Mouse (Mus musculus) G1E (cell line): ENCODE measurements at regions not wholly inside any gene's neighbourhood (a gene's known extent, or its start where the extent isn't known, plus 50 kb on each side); places are given as distances from the start of the nearest gene placed in this dataset.

Experiments
- ATAC-seq: 2 replicates; pipeline ENCODE4 v1.8.0; 2016; ENCODE audit warnings: mild to moderate bottlenecking; ENCODE audit not compliant: insufficient number of reproducible peaks, poor library complexity, low FRiP score, severe bottlenecking; ENCODE audit errors: extremely low read depth
- DNase-seq: peaks from one replicate; pipeline ENCODE4 v3.0.0; 2012; ENCODE audit warnings: low spot score
- H3K27me3 ChIP-seq: 2 replicates; pipeline ENCODE4 v1.6.1; 2012; ENCODE audit warnings: mild to moderate bottlenecking, low read length, inconsistent platforms; ENCODE audit not compliant: insufficient read depth
- H3K36me3 ChIP-seq: replicated peaks from 2 replicates; pipeline ENCODE3; 2012; ENCODE audit warnings: mild to moderate bottlenecking, inconsistent platforms
- H3K4me1 ChIP-seq: 2 replicates; pipeline ENCODE4 v1.6.1; 2012; ENCODE audit warnings: low read depth, low read length, inconsistent platforms, mixed read lengths; ENCODE audit not compliant: insufficient read depth
- H3K4me3 ChIP-seq: 2 replicates; pipeline ENCODE4 v1.5.1; 2012; ENCODE audit warnings: low read depth, mild to moderate bottlenecking, inconsistent platforms, low read length, moderate library complexity, mixed read lengths
- H3K9me3 ChIP-seq: replicated peaks from 2 replicates; pipeline ENCODE4 v1.6.1; 2012; ENCODE audit warnings: inconsistent platforms
- CTCF ChIP-seq: IDR thresholded peaks from 2 replicates; pipeline ENCODE4 v1.5.1; 2012; ENCODE audit warnings: low read depth, low read length, inconsistent platforms, mixed read lengths
- GATA1 ChIP-seq: IDR thresholded peaks from 2 replicates; pipeline ENCODE4 v1.6.1; 2012; ENCODE audit warnings: borderline replicate concordance, low read length, inconsistent platforms, mixed read lengths
- GATA2 ChIP-seq: IDR thresholded peaks from 2 replicates; pipeline ENCODE4 v1.6.1; 2012; ENCODE audit warnings: low read depth, low read length, inconsistent platforms, borderline replicate concordance
- POLR2AphosphoS5 ChIP-seq: IDR thresholded peaks from 2 replicates; pipeline ENCODE4 v1.6.1; 2012; ENCODE audit warnings: low read depth, low read length, inconsistent platforms; ENCODE audit not compliant: insufficient replicate concordance
- TAL1 ChIP-seq: conservative IDR thresholded peaks from 2 replicates; pipeline ENCODE4 v1.6.1; 2012; ENCODE audit warnings: low read depth, low read length, inconsistent platforms, mixed read lengths

- DNase-seq (no peak), ATAC-seq (no peak)
- no peaks in the 10 kb centered on the region for H3K36me3 ChIP-seq
- TF ChIP-seq POLR2AphosphoS5 (no peak), GATA2 (no peak), GATA1 (no peak), TAL1 (no peak), CTCF (no peak)
- H3K4me1 ChIP-seq: no peaks in the 10 kb centered on the region
- no peaks in the 10 kb centered on the region for H3K27me3 ChIP-seq
- no peak overlapping the region for H3K4me3 ChIP-seq
- peaks cover 57% of the 10 kb centered on the region for H3K9me3 ChIP-seq
Observed at GRCm38 (mm10) chr1:152287566-152288490, 98.7 kb downstream of the Tsen15 start.

- no peaks in the 10 kb centered on the region for H3K36me3 ChIP-seq
- DNase-seq: no peak
- no peaks in the 10 kb centered on the region for H3K27me3 ChIP-seq
- peaks cover 60% of the 10 kb centered on the region for H3K9me3 ChIP-seq
- TF ChIP-seq TAL1 (no peak), CTCF (no peak), GATA2 (no peak), GATA1 (no peak)
- H3K4me3 ChIP-seq: no peak overlapping the region
- no peaks in the 10 kb centered on the region for H3K4me1 ChIP-seq
- no peak for ATAC-seq
Observed at GRCm38 (mm10) chr1:152286677-152287076, 99.8 kb downstream of the Tsen15 start.

GRCm38 (mm10) chr1:152282106-152282505 lies 104.4 kb downstream of the Tsen15 start:
- no peaks in the 10 kb centered on the region for H3K36me3 ChIP-seq
- H3K4me3 ChIP-seq: no peak overlapping the region
- H3K4me1 ChIP-seq: no peaks in the 10 kb centered on the region
- no peak for DNase-seq
- no peak for ATAC-seq
- TF ChIP-seq CTCF (no peak), GATA2 (no peak), GATA1 (no peak), TAL1 (no peak), POLR2AphosphoS5 (no peak)
- H3K9me3 ChIP-seq: peaks cover 32% of the 10 kb centered on the region
- H3K27me3 ChIP-seq: no peaks in the 10 kb centered on the region

GRCm38 (mm10) chr1:152281201-152281600 lies 105.3 kb downstream of the Tsen15 start:
- no peaks in the 10 kb centered on the region for H3K4me1 ChIP-seq
- H3K36me3 ChIP-seq: no peaks in the 10 kb centered on the region
- H3K9me3 ChIP-seq: peaks cover 23% of the 10 kb centered on the region
- DNase-seq (no peak), ATAC-seq (no peak)
- TF ChIP-seq TAL1: no peak
- TF ChIP-seq GATA2: no peak
- no peak for TF ChIP-seq CTCF
- no peaks in the 10 kb centered on the region for H3K27me3 ChIP-seq
- no peak overlapping the region for H3K4me3 ChIP-seq

GRCm38 (mm10) chr1:152280014-152280413 lies 106.5 kb downstream of the Tsen15 start:
- Histone ChIP-seq H3K36me3 (no peaks in the 10 kb centered on the region), H3K27me3 (no peaks in the 10 kb centered on the region), H3K9me3 (peaks cover 27% of the 10 kb centered on the region), H3K4me3 (no peak overlapping the region), H3K4me1 (no peaks in the 10 kb centered on the region)
- TF ChIP-seq POLR2AphosphoS5 (no peak), CTCF (no peak), GATA2 (no peak), TAL1 (no peak), GATA1 (no peak)
- ATAC-seq: no peak
- DNase-seq: no peak

GRCm38 (mm10) chr1:152275011-152275410 lies 111.5 kb downstream of the Tsen15 start:
- peaks cover 27% of the 10 kb centered on the region for H3K9me3 ChIP-seq
- no peak for DNase-seq
- no peaks in the 10 kb centered on the region for H3K27me3 ChIP-seq
- ATAC-seq: no peak
- H3K4me1 ChIP-seq: no peaks in the 10 kb centered on the region
- H3K36me3 ChIP-seq: no peaks in the 10 kb centered on the region
- no peak overlapping the region for H3K4me3 ChIP-seq
- no peak for TF ChIP-seq GATA1
- no peak for TF ChIP-seq GATA2
- no peak for TF ChIP-seq TAL1
- TF ChIP-seq CTCF: no peak
- no peak for TF ChIP-seq POLR2AphosphoS5

- Histone ChIP-seq H3K36me3 (no peaks in the 10 kb centered on the region), H3K4me1 (no peaks in the 10 kb centered on the region), H3K27me3 (peaks cover 2% of the 10 kb centered on the region; the same call in 1 of the 2 replicates), H3K4me3 (no peak overlapping the region), H3K9me3 (peaks cover 32% of the 10 kb centered on the region)
- TF ChIP-seq POLR2AphosphoS5 (no peak), TAL1 (no peak), GATA2 (no peak), CTCF (no peak), GATA1 (no peak)
- DNase-seq (no peak), ATAC-seq (no peak)
Observed at GRCm38 (mm10) chr1:152273430-152273829, 113.1 kb downstream of the Tsen15 start.
